Mouse (Mus musculus) megakaryocyte-erythroid progenitor cell, adult 5-6 weeks (primary cell): ENCODE data around the gene Dnhd1. TPM values are rescaled to one million over a fixed set of nuclear protein-coding genes. Genes with fewer than 3 reads are reported as not detected.

Experiments used
- ATAC-seq: replicated peaks from 2 replicates; pipeline ENCODE4 v1.8.0; 2016; ENCODE audit warnings: mild to moderate bottlenecking, inconsistent platforms; ENCODE audit not compliant: severe bottlenecking, poor library complexity, low FRiP score, low TSS enrichment
- total RNA-seq, 2 experiments: library from RNA; stranded (forward) in 1 of 2; stranded (reverse) in 1 of 2; fragments of 200-1000, 215-1000 nt in 1 of 2; fragments of >200 nt in 1 of 2; fragmentation: Nextera tagmentation in 1 of 2; gene quantifications; 2 replicates each; pipeline ENCODE4 v1.2.3; 2014 to 2017

The Dnhd1 gene
- total RNA-seq (2014; fragmentation: Nextera tagmentation) (0.47 and 0.90 TPM in 2 replicates), total RNA-seq (2017) (0.19 and 0.76 TPM in 2 replicates)

- peak; percentile 99 for ATAC-seq
Measured at GRCm38 (mm10) chr7:105650639-105651435, at the start of gene Dnhd1. Dnhd1 (plus strand) TSS chr7:105650827.

GRCm38 (mm10) chr7:105602860-105603623, 47.6 kb upstream of the Dnhd1 start:
- ATAC-seq, result peak; percentile 91

GRCm38 (mm10) chr7:105608467-105608866, 42.2 kb upstream of the Dnhd1 start:
- ATAC-seq, result no peak

GRCm38 (mm10) chr7:105611767-105612166, 38.9 kb upstream of the Dnhd1 start:
- ATAC-seq, result no peak

GRCm38 (mm10) chr7:105614400-105614799, 36.2 kb upstream of the Dnhd1 start:
- ATAC-seq, result no peak

GRCm38 (mm10) chr7:105615720-105616119, 34.9 kb upstream of the Dnhd1 start:
- 0 out of 2 replicates have a peak, but pooled peaks have one; percentile 38 for ATAC-seq

GRCm38 (mm10) chr7:105616561-105616960, 34.1 kb upstream of the Dnhd1 start:
- ATAC-seq, result no peak; the same call in 1 of the 2 replicates

- ATAC-seq, result no peak
Measured at GRCm38 (mm10) chr7:105617810-105618209, 32.8 kb upstream of the Dnhd1 start.

- ATAC-seq, result no peak
Measured at GRCm38 (mm10) chr7:105619701-105620100, 30.9 kb upstream of the Dnhd1 start.

- ATAC-seq, result no peak
Measured at GRCm38 (mm10) chr7:105621053-105621452, 29.6 kb upstream of the Dnhd1 start.

GRCm38 (mm10) chr7:105621646-105622292, 28.9 kb upstream of the Dnhd1 start:
- ATAC-seq, result no peak

GRCm38 (mm10) chr7:105625397-105625796, 25.2 kb upstream of the Dnhd1 start:
- ATAC-seq, result no peak

GRCm38 (mm10) chr7:105628633-105629032, 22.0 kb upstream of the Dnhd1 start:
- ATAC-seq, result no peak

- no peak for ATAC-seq
Measured at GRCm38 (mm10) chr7:105632551-105632972, 18.1 kb upstream of the Dnhd1 start.

GRCm38 (mm10) chr7:105633127-105633800, 17.4 kb upstream of the Dnhd1 start, which contains the start of gene Trim3:
Trim3 (minus strand) TSS chr7:105633571.
- ATAC-seq, result peak; percentile 76

GRCm38 (mm10) chr7:105633801-105634135, 16.9 kb upstream of the Dnhd1 start:
- no peak for ATAC-seq

- peak; percentile 45 for ATAC-seq
Measured at GRCm38 (mm10) chr7:105634272-105634920, 16.2 kb upstream of the Dnhd1 start.

GRCm38 (mm10) chr7:105635726-105636125, 14.9 kb upstream of the Dnhd1 start:
- ATAC-seq, result no peak

- no peak for ATAC-seq
Measured at GRCm38 (mm10) chr7:105638776-105639175, 11.9 kb upstream of the Dnhd1 start.
